Mouse (Mus musculus) testis, adult 2 months (tissue): ENCODE data around the gene Tgfb1.

Experiments
- CTCF ChIP-seq: fragments of 200-500 bp; IDR thresholded peaks from 2 replicates; pipeline ENCODE4 v1.5.1; 2012; ENCODE audit warnings: low read depth, mild to moderate bottlenecking, inconsistent platforms, low read length, moderate library complexity; ENCODE audit not compliant: control insufficient read depth, insufficient read depth, insufficient replicate concordance
- POLR2A ChIP-seq: fragments of 200-500 bp; IDR thresholded peaks from 2 replicates; pipeline ENCODE4 v1.6.1; 2012; ENCODE audit warnings: low read depth, mild to moderate bottlenecking, inconsistent platforms, low read length, moderate library complexity; ENCODE audit not compliant: control insufficient read depth

DNA sequence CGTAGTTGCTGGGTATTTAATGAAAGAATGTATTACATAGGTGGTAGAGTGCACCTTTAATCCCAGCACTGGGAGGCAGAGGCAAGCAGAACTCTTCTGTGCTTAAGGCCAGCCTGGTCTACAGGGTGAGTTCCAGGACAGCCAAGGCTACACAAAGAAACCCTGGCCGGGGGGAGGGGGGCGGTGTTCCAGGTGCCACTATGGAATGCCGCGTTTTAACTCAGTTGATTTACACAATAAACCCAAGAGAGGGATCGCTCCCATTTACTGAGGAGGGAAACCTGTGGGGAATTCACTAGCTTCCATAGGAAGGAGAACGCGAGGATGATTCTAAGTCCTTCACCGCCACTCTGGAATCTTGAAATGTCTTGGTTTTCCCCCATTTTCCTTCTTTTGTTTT is 17.2 kb upstream of the Tgfb1 start:
- TF ChIP-seq POLR2A (no peak), CTCF (no peak)
